Mouse (Mus musculus): ENCODE data around the gene Lrp6. TPM values are rescaled to one million over a fixed set of nuclear protein-coding genes. Genes with fewer than 3 reads are reported as not detected.

Gene Lrp6
- polyA plus RNA-seq, 1 experiment from 2014 or later: 29.2 TPM

- no peak overlapping the region for H3K27ac ChIP-seq (ENCODE audit: low read depth, low read length)
- no peak overlapping the region for H3K4me3 ChIP-seq (ENCODE audit: low read depth, low read length)
- H3K36me3 ChIP-seq (ENCODE audit: control insufficient read depth, insufficient read depth, low read length): peaks cover 8% of the 10 kb centered on the region
- H3K4me2 ChIP-seq (ENCODE audit: low read depth): no peak overlapping the region
- H3K9me3 ChIP-seq (ENCODE audit: control insufficient read depth, low read length): no peaks in the 10 kb centered on the region
- no peak for DNase-seq (ENCODE audit: low spot score)
- H3K9ac ChIP-seq (ENCODE audit: low read length): no peak overlapping the region
- no peaks in the 10 kb centered on the region for H3K4me1 ChIP-seq (ENCODE audit: control insufficient read depth, insufficient read depth, low read length)
- ATAC-seq (ENCODE audit: insufficient read depth, low FRiP score, low TSS enrichment): no peak
- WGBS: 92% methylated on average over 9 of the region's 9 CpGs
- no peaks in the 10 kb centered on the region for H3K27me3 ChIP-seq (ENCODE audit: control insufficient read depth, insufficient read depth, low read length)
These were observed 80.4 kb downstream of the Lrp6 start for GRCm38 (mm10) chr6:134486318-134486717.

- Histone ChIP-seq H3K27me3 (ENCODE audit: control insufficient read depth, insufficient read depth, low read length) (no peaks in the 10 kb centered on the region), H3K4me1 (ENCODE audit: control insufficient read depth, insufficient read depth, low read length) (no peaks in the 10 kb centered on the region), H3K36me3 (ENCODE audit: control insufficient read depth, insufficient read depth, low read length) (peaks cover 15% of the 10 kb centered on the region), H3K4me3 (ENCODE audit: low read depth, low read length) (no peak overlapping the region), H3K4me2 (ENCODE audit: low read depth) (no peak overlapping the region), H3K9ac (ENCODE audit: low read length) (no peak overlapping the region), H3K9me3 (ENCODE audit: control insufficient read depth, low read length) (no peaks in the 10 kb centered on the region), H3K27ac (ENCODE audit: low read depth, low read length) (no peak overlapping the region)
- DNase-seq (ENCODE audit: low spot score) (no peak), ATAC-seq (ENCODE audit: insufficient read depth, low FRiP score, low TSS enrichment) (no peak)
- WGBS: 97% methylated on average over 10 of the region's 10 CpGs
These were observed 87.3 kb downstream of the Lrp6 start for GRCm38 (mm10) chr6:134479481-134479880.

- Histone ChIP-seq H3K36me3 (ENCODE audit: control insufficient read depth, insufficient read depth, low read length) (peaks cover 3% of the 10 kb centered on the region; the same call in 1 of the 2 replicates), H3K4me2 (ENCODE audit: low read depth) (no peak overlapping the region), H3K4me3 (ENCODE audit: low read depth, low read length) (no peak overlapping the region), H3K27ac (ENCODE audit: low read depth, low read length) (no peak overlapping the region), H3K9me3 (ENCODE audit: control insufficient read depth, low read length) (no peaks in the 10 kb centered on the region), H3K27me3 (ENCODE audit: control insufficient read depth, insufficient read depth, low read length) (no peaks in the 10 kb centered on the region), H3K9ac (ENCODE audit: low read length) (no peak overlapping the region), H3K4me1 (ENCODE audit: control insufficient read depth, insufficient read depth, low read length) (no peaks in the 10 kb centered on the region)
- WGBS: 83% methylated on average over 7 of the region's 7 CpGs
- no peak for DNase-seq (ENCODE audit: low spot score)
- no peak for ATAC-seq (ENCODE audit: insufficient read depth, low FRiP score, low TSS enrichment)
These were observed 93.6 kb downstream of the Lrp6 start for GRCm38 (mm10) chr6:134473143-134473561.

- no peak for ATAC-seq (ENCODE audit: insufficient read depth, low FRiP score, low TSS enrichment)
- no peaks in the 10 kb centered on the region for H3K9me3 ChIP-seq (ENCODE audit: control insufficient read depth, low read length)
- DNase-seq (ENCODE audit: low spot score): no peak
- H3K27me3 ChIP-seq (ENCODE audit: control insufficient read depth, insufficient read depth, low read length): no peaks in the 10 kb centered on the region
- no peak overlapping the region for H3K4me2 ChIP-seq (ENCODE audit: low read depth)
- H3K27ac ChIP-seq (ENCODE audit: low read depth, low read length): no peak overlapping the region
- no peak overlapping the region for H3K4me3 ChIP-seq (ENCODE audit: low read depth, low read length)
- WGBS: 93% methylated on average over 13 of the region's 14 CpGs
- H3K4me1 ChIP-seq (ENCODE audit: control insufficient read depth, insufficient read depth, low read length): no peaks in the 10 kb centered on the region
- peaks cover 3% of the 10 kb centered on the region; the same call in 1 of the 2 replicates for H3K36me3 ChIP-seq (ENCODE audit: control insufficient read depth, insufficient read depth, low read length)
- no peak overlapping the region for H3K9ac ChIP-seq (ENCODE audit: low read length)
These were observed 95.9 kb downstream of the Lrp6 start for GRCm38 (mm10) chr6:134470857-134471256.

- H3K27ac ChIP-seq (ENCODE audit: low read depth, low read length): no peak overlapping the region
- H3K9ac ChIP-seq (ENCODE audit: low read length): no peak overlapping the region
- ATAC-seq (ENCODE audit: insufficient read depth, low FRiP score, low TSS enrichment) (no peak), DNase-seq (ENCODE audit: low spot score) (no peak)
- H3K4me2 ChIP-seq (ENCODE audit: low read depth): no peak overlapping the region
- H3K4me1 ChIP-seq (ENCODE audit: control insufficient read depth, insufficient read depth, low read length): no peaks in the 10 kb centered on the region
- no peaks in the 10 kb centered on the region for H3K9me3 ChIP-seq (ENCODE audit: control insufficient read depth, low read length)
- WGBS: 93% methylated on average over 2 of the region's 2 CpGs
- no peak overlapping the region for H3K4me3 ChIP-seq (ENCODE audit: low read depth, low read length)
- no peaks in the 10 kb centered on the region for H3K27me3 ChIP-seq (ENCODE audit: control insufficient read depth, insufficient read depth, low read length)
- peaks cover 4% of the 10 kb centered on the region; the same call in 1 of the 2 replicates for H3K36me3 ChIP-seq (ENCODE audit: control insufficient read depth, insufficient read depth, low read length)
These were observed 97.5 kb downstream of the Lrp6 start for GRCm38 (mm10) chr6:134469297-134469696.

GRCm38 (mm10) chr6:134466671-134467229 is 100.0 kb downstream of the Lrp6 start:
- Histone ChIP-seq H3K9me3 (ENCODE audit: control insufficient read depth, low read length) (no peaks in the 10 kb centered on the region), H3K27me3 (ENCODE audit: control insufficient read depth, insufficient read depth, low read length) (no peaks in the 10 kb centered on the region), H3K4me2 (ENCODE audit: low read depth) (no peak overlapping the region), H3K36me3 (ENCODE audit: control insufficient read depth, insufficient read depth, low read length) (peaks cover 5% of the 10 kb centered on the region; the same call in 1 of the 2 replicates), H3K9ac (ENCODE audit: low read length) (no peak overlapping the region), H3K27ac (ENCODE audit: low read depth, low read length) (no peak overlapping the region), H3K4me3 (ENCODE audit: low read depth, low read length) (no peak overlapping the region), H3K4me1 (ENCODE audit: control insufficient read depth, insufficient read depth, low read length) (no peaks in the 10 kb centered on the region)
- DNase-seq (ENCODE audit: low spot score) (no peak), ATAC-seq (ENCODE audit: insufficient read depth, low FRiP score, low TSS enrichment) (no peak)
- 84% methylated on average over 10 of the region's 10 CpGs for WGBS

- 93% methylated on average over 6 of the region's 6 CpGs for WGBS
- Histone ChIP-seq H3K27me3 (ENCODE audit: control insufficient read depth, insufficient read depth, low read length) (no peaks in the 10 kb centered on the region), H3K9me3 (ENCODE audit: control insufficient read depth, low read length) (no peaks in the 10 kb centered on the region), H3K4me1 (ENCODE audit: control insufficient read depth, insufficient read depth, low read length) (no peaks in the 10 kb centered on the region), H3K9ac (ENCODE audit: low read length) (no peak overlapping the region), H3K36me3 (ENCODE audit: control insufficient read depth, insufficient read depth, low read length) (peaks cover 14% of the 10 kb centered on the region), H3K4me3 (ENCODE audit: low read depth, low read length) (no peak overlapping the region), H3K27ac (ENCODE audit: low read depth, low read length) (no peak overlapping the region), H3K4me2 (ENCODE audit: low read depth) (no peak overlapping the region)
- DNase-seq (ENCODE audit: low spot score): no peak
- ATAC-seq (ENCODE audit: insufficient read depth, low FRiP score, low TSS enrichment): no peak
These were observed 105.6 kb downstream of the Lrp6 start for GRCm38 (mm10) chr6:134461175-134461574.

GRCm38 (mm10) chr6:134458376-134458775 is 108.4 kb downstream of the Lrp6 start:
- Histone ChIP-seq H3K4me3 (ENCODE audit: low read depth, low read length) (no peak overlapping the region), H3K36me3 (ENCODE audit: control insufficient read depth, insufficient read depth, low read length) (peaks cover 17% of the 10 kb centered on the region), H3K27ac (ENCODE audit: low read depth, low read length) (no peak overlapping the region), H3K9ac (ENCODE audit: low read length) (no peak overlapping the region), H3K4me1 (ENCODE audit: control insufficient read depth, insufficient read depth, low read length) (no peaks in the 10 kb centered on the region), H3K4me2 (ENCODE audit: low read depth) (no peak overlapping the region), H3K9me3 (ENCODE audit: control insufficient read depth, low read length) (no peaks in the 10 kb centered on the region), H3K27me3 (ENCODE audit: control insufficient read depth, insufficient read depth, low read length) (no peaks in the 10 kb centered on the region)
- WGBS: 80% methylated on average over 1 of the region's 1 CpGs
- no peak for DNase-seq (ENCODE audit: low spot score)
- ATAC-seq (ENCODE audit: insufficient read depth, low FRiP score, low TSS enrichment): no peak

- 94% methylated on average over 1 of the region's 1 CpGs for WGBS
- Histone ChIP-seq H3K27me3 (ENCODE audit: control insufficient read depth, insufficient read depth, low read length) (no peaks in the 10 kb centered on the region), H3K9me3 (ENCODE audit: control insufficient read depth, low read length) (no peaks in the 10 kb centered on the region), H3K4me3 (ENCODE audit: low read depth, low read length) (no peak overlapping the region), H3K4me2 (ENCODE audit: low read depth) (no peak overlapping the region), H3K4me1 (ENCODE audit: control insufficient read depth, insufficient read depth, low read length) (no peaks in the 10 kb centered on the region), H3K36me3 (ENCODE audit: control insufficient read depth, insufficient read depth, low read length) (peaks cover 14% of the 10 kb centered on the region), H3K9ac (ENCODE audit: low read length) (no peak overlapping the region), H3K27ac (ENCODE audit: low read depth, low read length) (no peak overlapping the region)
- ATAC-seq (ENCODE audit: insufficient read depth, low FRiP score, low TSS enrichment): no peak
- DNase-seq (ENCODE audit: low spot score): no peak
These were observed 112.7 kb downstream of the Lrp6 start for GRCm38 (mm10) chr6:134454093-134454492.

Data from neural tube, embryonic 11.5 days (tissue).